Mouse (Mus musculus): ENCODE data around the gene Ccsap. TPM values are rescaled to one million over a fixed set of nuclear protein-coding genes. Genes with fewer than 3 reads are reported as not detected.
A peak's percentile ranks its signal among the peaks of the same experiment; 100 is the strongest.

The Ccsap gene
- total RNA-seq, 2 experiments from 2014 or later = 21.5 to 25.8 TPM

- no peak for DNase-seq
- intact Hi-C loops (cut with DNase I) = no loop called here
These were observed 52.0 kb downstream of the Ccsap start for GRCm38 (mm10) chr8:123807852-123808573.

- no peak for DNase-seq
- intact Hi-C loops (cut with DNase I) = no loop called here
These were observed 53.0 kb downstream of the Ccsap start for GRCm38 (mm10) chr8:123807024-123807431.

- no peak for DNase-seq
- intact Hi-C loops (cut with DNase I) = no loop called here
These were observed 53.6 kb downstream of the Ccsap start for GRCm38 (mm10) chr8:123806374-123806935.

- intact Hi-C loops (cut with DNase I) = no loop called here
- peak; percentile 91 for DNase-seq
These were observed 54.2 kb downstream of the Ccsap start, which contains the start of gene Rab4a for GRCm38 (mm10) chr8:123805718-123806373. Gene Rab4a (plus strand): TSS chr8:123805985.

GRCm38 (mm10) chr8:123805209-123805717, 54.7 kb downstream of the Ccsap start:
- DNase-seq = no peak
- intact Hi-C loops (cut with DNase I) = no loop called here

- intact Hi-C loops (cut with DNase I) = no loop called here
- DNase-seq = no peak
These were observed 55.4 kb downstream of the Ccsap start for GRCm38 (mm10) chr8:123804586-123804985.

GRCm38 (mm10) chr8:123803639-123804038, 56.4 kb downstream of the Ccsap start:
- DNase-seq = no peak
- intact Hi-C loops (cut with DNase I) = no loop called here

- DNase-seq = no peak
- intact Hi-C loops (cut with DNase I) = no loop called here
These were observed 58.5 kb downstream of the Ccsap start for GRCm38 (mm10) chr8:123801538-123801937.

- DNase-seq = no peak
- intact Hi-C loops (cut with DNase I) = no loop called here
These were observed 59.1 kb downstream of the Ccsap start for GRCm38 (mm10) chr8:123800867-123801266.

GRCm38 (mm10) chr8:123799885-123800284, 60.1 kb downstream of the Ccsap start:
- DNase-seq = no peak
- intact Hi-C loops (cut with DNase I) = no loop called here

- intact Hi-C loops (cut with DNase I) = no loop called here
- DNase-seq = no peak
These were observed 60.6 kb downstream of the Ccsap start for GRCm38 (mm10) chr8:123799434-123799833.

- intact Hi-C loops (cut with DNase I) = no loop called here
- DNase-seq = no peak
These were observed 62.1 kb downstream of the Ccsap start for GRCm38 (mm10) chr8:123797928-123798327.

- no peak for DNase-seq
- intact Hi-C loops (cut with DNase I) = no loop called here
These were observed 63.3 kb downstream of the Ccsap start for GRCm38 (mm10) chr8:123796758-123797157.

- DNase-seq = no peak
- intact Hi-C loops (cut with DNase I) = loop anchor here (5.0 kb wide), 1 partner anchor 113 kb away; no protein-coding TSS in a partner anchor
These were observed 65.2 kb downstream of the Ccsap start for GRCm38 (mm10) chr8:123794766-123795165.

- intact Hi-C loops (cut with DNase I) = loop anchor here (5.0 kb wide), 1 partner anchor 113 kb away; no protein-coding TSS in a partner anchor
- DNase-seq = no peak
These were observed 66.1 kb downstream of the Ccsap start for GRCm38 (mm10) chr8:123793900-123794299.

- intact Hi-C loops (cut with DNase I) = loop anchor here (5.0 kb wide), 1 partner anchor 115 kb away; no protein-coding TSS in a partner anchor
These were observed 68.2 kb downstream of the Ccsap start for GRCm38 (mm10) chr8:123791845-123792225.

GRCm38 (mm10) chr8:123791101-123791844, 68.7 kb downstream of the Ccsap start:
- intact Hi-C loops (cut with DNase I) = loop anchor here (5.0 kb wide), 1 partner anchor 116 kb away; no protein-coding TSS in a partner anchor

More at GRCm38 (mm10) chr8:123791845-123792225, 68.2 kb downstream of the Ccsap start:
- DNase-seq = no peak

More at GRCm38 (mm10) chr8:123791101-123791844, 68.7 kb downstream of the Ccsap start:
- no peak for DNase-seq
